Mouse (Mus musculus) frontal cortex, postnatal 14 days (tissue): Measurements from ENCODE around the gene Pop5.

Experiments used
- DNase-seq, 2 experiments: peaks; one replicate each; pipeline ENCODE4 v3.0.0; 2022; ENCODE audit warnings: low spot score in 2 of 2

Pop5 gene

DNA sequence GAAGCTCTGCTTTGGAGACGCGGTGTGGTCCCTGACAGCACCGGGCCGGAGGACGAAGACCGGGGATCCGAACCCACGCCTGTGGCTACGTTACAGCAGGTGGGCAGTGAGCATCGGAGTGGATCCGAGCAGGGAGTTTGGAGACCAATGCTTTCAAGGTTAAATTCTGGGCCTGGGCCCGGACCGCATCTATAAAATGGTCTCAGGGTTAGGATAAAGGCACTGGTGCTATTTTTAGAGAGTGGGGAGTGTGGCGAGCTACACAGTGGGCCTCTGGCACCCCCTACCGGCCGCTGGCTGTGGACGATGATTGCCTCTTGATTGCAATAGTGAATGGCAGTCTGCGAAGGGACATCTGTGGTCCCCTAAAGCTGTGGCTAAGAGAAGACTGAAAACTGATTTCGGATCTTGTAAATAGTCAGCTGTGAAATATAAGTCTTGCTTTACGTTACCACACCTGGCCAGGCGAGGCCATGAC is at the start of gene Pop5:
TSS of gene Pop5 (plus strand) at position 51 of the 478 bp plus-strand sequence.
- peak; percentile 74 to 89 for DNase-seq

DNA sequence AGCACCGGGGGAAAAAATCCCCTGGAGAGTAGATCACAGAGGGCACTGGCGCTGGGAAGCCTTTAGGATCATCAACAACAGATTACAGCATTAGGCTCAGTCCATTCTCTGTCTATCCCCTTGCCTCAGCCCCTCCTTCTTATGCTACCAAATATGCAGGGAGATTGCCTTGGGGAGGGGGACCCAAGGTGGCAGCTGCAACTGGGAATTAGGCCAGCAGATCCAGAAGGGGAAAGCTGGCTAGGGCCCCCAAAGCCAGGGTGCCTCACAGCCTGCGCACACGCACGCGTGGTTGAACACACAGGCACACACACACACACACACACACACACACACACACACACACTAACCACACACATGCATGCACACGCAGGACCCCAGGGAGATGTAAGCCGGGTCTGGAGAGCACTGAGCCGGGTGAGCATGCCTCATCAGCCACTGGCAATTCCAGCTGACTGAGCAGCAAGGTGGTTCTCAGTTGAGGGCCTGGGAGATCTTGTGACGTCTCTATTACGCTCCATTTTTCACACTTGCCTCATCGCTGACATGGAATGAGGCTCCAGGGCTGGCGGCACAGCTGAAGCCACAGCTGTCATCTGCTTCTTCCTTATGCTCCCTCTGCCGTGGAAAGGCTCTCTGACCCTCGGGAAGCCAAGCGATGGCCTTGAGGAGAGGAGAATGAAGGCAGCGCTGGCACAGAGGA is 49.1 kb upstream of the Pop5 start:
- no peak for DNase-seq

DNA sequence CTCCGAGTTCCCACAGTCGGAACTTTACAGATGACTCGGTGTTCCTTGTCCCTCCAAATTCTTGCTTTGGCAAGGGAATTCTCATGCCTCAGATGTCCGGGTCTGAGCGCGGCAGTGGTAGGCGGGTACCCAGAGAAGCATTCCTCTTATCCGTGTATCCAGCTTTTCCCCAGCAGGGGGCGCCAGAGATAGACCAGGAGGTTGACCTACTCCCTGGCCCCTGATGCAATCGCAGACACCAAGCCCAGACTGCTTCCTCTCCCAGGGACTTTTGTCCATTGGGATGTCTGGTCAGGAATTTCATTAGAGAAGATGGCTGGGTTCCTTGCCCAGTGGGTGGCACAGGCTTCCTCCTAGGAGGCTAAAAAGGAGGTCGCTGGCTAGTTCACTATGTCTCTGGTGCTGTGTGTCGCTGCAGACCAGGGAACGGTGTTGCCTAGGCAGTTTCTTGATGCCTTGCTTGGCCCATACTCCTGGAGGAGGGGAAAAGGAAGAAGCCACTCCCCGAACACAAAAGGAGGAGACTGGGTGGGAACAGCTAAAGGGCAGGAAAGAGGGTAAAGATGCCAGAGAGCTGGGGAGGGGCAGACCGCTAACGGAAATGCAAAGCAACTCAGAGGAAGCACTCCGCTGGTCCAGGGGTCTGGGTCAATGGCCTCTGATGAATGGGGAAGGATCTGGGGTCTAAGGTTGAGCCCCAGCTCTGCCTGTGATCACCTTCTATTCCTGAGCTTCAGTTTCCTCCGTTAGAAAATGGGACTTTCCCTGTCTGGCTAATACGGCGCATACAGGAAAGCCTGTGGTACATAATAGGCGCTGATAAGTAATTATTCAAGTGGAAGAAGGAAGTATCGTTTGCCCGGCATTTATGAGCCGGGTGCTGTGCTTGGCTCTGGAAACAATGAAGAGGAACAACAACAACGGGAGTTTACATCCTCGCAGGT is 48.2 kb upstream of the Pop5 start:
- DNase-seq, result peak; percentile 81 to 89

DNA sequence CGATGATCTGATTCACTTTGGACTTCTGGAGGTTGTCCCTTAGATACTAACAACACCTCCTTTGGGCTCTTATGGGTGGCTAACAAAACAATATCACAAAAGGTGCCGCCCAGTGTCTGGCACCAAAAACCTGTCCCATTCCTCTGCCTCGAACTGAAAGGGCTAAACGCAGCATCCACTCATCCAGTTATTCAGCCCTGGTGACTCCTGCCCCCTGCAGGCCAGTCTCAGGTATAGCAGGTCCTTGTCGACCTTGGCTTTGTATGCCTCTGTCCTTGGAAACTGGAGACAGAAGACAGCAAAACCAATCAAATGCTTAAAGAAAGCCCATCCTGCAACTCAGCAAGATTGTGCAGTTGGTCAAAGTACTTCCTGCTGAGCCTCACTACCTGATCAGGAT is 46.8 kb upstream of the Pop5 start:
- no peak for DNase-seq

DNA sequence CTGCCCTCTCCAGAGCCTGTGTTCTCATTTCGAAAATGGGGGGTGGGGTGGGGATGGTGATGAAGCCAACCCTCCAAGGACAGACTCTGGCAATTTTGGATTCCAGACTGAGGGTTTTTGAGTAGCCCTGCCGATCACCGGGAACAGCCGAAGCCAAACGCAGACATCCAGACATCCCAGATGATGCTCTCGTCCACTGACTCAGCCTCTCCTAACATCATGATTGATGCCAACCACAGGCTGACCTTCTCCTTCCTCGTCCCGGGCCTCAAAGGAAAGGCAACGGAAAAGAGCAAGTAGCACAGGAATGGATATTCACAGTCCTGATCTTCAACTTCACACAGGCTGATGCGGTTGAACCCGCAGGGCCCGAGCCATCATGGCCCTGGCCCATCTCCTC is 45.6 kb upstream of the Pop5 start:
- no peak for DNase-seq

GRCm38 (mm10) chr5:115191880-115192827 is 43.5 kb upstream of the Pop5 start:
- DNase-seq, result no peak

GRCm38 (mm10) chr5:115192828-115193195 is 42.8 kb upstream of the Pop5 start:
- DNase-seq, result no peak

GRCm38 (mm10) chr5:115193226-115193625 is 42.4 kb upstream of the Pop5 start:
- no peak for DNase-seq

- DNase-seq, result no peak
These were observed 41.7 kb upstream of the Pop5 start, which contains the start of gene Cabp1 for GRCm38 (mm10) chr5:115193669-115194625. Gene Cabp1 (minus strand): TSS chr5:115194381.

GRCm38 (mm10) chr5:115194626-115195221 is 40.9 kb upstream of the Pop5 start:
- DNase-seq, result no peak

- no peak for DNase-seq
These were observed 31.7 kb upstream of the Pop5 start for GRCm38 (mm10) chr5:115203735-115204561.

DNA sequence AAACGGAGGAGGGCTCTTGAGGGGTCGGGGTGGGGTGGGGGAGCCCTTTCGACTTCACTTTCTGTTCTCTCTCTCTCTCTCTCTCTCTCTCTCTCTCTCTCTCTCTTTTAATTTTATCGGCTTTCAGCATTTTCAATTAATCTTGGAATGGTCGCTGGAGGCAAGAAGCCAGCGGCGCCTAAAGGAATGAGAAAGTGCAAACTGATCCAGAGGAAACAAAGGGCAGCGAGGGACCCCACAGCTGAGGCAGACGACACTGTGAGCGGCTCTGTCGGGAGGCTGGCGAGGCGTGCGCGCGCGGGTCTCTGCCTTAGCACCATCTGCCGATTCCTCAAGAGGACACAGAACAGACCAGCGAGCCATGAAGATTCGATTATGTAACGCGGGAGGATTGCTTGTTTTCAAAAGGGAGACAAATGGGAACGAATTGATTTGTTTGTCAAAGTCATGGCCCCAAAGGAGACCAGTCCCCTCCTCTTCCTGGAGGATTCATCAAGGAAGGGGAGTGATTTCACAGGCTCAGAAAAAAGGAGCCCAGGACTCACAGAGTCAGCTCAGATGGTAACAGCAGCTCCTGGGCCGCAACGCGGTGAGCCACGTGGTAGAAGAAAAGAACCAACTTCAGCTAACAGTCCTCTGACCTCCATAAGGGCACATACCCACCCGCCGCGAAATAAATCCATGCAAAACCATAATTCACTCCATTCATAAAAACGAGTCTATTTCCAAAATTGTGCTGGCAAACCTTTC is 30.9 kb upstream of the Pop5 start:
- no peak for DNase-seq

DNA sequence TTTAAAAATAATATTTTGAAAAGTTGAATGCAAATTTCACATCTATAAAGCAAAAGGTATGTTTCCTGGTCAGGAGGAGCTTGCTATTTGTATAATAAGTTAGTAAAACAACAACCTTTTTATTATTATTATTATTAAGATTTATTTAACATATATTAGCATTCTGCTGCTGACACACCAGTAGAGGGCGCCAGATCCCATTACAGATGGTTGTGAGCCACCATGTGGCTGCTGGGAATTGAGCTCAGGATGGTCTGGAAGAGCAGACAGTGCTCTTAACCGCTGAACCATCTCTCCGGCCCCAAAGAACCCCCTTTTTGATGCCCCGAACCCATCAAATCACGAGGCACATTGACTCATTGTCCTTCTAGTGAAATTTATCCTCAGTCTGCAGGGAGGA is 28.4 kb upstream of the Pop5 start:
- DNase-seq, result no peak

- no peak for DNase-seq
These were observed 27.7 kb upstream of the Pop5 start for GRCm38 (mm10) chr5:115207892-115208291.

DNA sequence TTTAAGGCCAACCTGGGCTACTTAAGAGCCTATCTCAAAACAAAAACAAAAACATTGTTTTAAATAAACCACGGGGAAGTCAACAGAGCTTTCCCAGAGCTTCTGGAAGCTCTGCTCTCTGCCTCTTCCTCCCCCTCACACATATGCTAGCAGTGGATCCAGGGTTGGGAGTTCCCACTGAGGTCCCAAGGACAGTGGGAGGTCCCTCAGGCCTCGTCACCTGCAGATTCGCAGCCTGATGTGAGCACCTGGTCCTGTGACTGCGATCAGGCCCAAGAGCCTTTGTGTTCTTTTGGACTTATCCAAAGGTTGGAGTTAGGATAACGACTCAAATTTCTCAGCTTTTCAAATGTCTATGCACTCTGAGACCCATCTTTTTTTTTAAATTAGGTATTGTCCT is 27.0 kb upstream of the Pop5 start:
- DNase-seq, result no peak

GRCm38 (mm10) chr5:115210380-115210779 is 25.3 kb upstream of the Pop5 start:
- DNase-seq, result no peak

- no peak for DNase-seq
These were observed 23.2 kb upstream of the Pop5 start for GRCm38 (mm10) chr5:115212451-115212850.

- no peak for DNase-seq
These were observed 22.8 kb upstream of the Pop5 start for GRCm38 (mm10) chr5:115212861-115213260.
